Mouse (Mus musculus): ENCODE measurements at regions not wholly inside any gene's neighbourhood (a gene's known extent, or its start where the extent isn't known, plus 50 kb on each side); places are given as distances from the start of the nearest gene placed in this dataset.

DNA sequence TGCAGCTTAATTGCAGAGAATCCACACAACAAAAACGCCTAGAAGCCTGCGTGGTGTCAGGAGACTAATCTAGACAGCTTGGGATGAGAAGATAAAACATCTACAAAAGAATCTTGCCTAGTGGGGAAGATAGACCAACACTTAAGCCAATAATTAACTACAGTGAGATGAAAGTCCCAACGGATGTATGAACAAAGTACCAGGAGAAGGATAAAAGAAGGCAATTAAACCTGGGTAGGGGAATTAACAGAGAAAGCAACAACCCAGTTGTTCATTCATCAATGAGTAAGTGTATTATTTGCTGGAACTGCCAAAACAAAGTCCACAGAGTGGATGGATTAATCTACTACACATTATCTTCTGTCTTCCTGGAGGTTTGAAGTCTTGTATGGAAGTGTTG, 99.8 kb downstream of the Olfm4 start:
- no peak for DNase-seq (ENCODE audit: low spot score in 2 of 2)

DNA sequence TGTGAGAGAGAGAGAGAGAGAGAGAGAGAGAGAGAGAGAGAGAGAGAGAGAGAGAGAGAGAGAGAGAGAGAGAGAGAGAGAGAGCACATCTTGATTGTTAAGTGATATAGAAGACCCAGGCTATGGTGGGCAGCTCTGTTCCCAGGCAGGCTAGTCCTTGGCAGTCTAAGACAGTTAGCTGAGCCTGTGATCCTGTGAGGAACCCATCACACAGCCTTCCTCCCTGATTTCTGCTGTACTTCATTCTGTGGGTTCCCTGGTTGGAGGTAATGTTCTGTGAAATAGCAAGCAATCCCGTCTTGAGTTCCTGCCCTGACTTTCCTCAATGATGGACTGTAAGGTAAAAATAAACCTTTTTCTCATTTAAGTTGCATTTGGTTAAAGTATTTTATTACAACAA, 113.4 kb downstream of the Olfm4 start:
- no peak for DNase-seq (ENCODE audit: low spot score in 2 of 2)

DNA sequence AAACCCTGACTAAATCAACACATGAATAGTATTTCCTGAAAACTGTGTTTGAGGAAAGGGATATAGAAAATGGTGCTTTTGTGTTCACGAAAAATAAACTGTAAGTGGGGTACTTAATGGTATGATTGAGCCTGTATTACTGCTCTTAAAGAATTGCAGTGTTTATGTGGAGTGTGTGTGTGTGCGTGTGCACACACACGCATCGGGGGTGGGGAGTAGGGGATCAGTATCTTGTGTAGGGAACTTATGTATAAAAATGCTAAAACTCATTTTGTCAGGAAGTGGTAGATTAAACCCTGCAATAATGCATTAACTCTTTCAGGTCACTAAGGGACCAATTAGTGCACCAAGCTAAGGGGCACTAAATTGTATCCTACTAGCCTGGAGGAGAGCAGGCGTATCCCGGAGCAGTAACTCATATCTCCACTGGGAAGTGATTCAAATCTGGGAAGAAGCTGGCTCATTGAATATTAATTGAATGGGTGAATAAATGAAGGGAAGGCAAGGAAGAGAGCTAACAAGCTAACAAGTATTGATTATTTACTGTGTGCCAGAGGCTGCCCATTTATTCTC, 129.3 kb downstream of the Olfm4 start:
- DNase-seq (ENCODE audit: low spot score in 2 of 2): no peak

DNA sequence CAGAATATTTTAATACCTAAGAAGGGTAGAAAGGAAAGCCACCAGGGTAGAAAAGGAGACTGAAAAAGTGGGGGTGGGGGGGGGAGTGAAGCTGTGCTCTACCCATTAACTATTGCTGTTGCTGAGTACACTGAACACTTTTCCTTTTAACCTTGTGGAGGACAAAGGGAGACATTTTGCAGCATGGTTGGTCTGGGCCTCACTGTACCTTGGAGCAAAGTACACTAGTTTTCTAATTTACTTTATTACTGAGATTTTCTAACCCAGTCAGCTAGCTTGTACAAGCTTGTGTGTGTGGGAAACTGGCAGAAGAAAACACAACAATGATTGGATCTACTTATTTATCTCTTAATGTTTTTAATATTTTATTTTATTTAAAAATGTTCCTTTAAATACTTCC, 130.4 kb downstream of the Olfm4 start:
- DNase-seq (ENCODE audit: low spot score in 2 of 2): no peak

DNA sequence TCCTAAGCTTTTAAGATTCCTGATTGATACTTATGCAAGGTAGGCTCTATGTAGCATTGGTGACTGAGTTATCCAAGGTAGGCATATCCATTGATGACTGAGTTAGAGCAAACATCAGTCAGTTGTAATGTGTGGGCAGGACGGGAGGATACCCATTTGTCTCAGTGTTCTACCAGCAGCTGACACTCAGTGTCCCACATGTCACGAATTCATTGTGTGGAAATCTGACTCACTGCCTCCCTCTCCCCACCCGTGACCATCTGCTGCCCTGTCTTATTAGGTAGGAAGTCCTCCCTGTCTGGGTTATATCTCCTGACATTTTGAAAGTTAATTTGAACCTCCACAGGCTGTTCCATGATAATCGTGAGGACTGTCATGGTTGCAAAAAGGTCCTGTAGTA, 141.3 kb downstream of the Olfm4 start:
- no peak for DNase-seq (ENCODE audit: low spot score in 2 of 2)

DNA sequence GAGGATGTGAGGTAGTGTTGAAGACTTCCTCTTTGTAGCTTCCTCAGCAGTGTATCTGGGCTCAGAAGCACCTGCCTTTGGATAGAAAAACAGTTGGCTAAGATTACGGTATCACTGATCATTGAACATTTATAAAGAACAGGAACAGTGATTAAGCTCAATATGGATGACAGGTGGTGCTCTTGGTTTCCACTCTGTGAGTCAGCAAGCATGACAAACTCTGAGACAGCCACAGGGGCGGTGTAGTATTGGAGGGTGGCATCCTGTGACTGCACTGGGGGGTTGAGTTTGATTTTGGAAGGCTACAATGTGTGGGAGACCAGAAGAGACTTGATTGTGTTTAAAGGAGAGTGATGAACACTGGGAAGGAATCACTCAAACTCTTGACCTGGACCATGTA, 144.3 kb downstream of the Olfm4 start:
- DNase-seq (ENCODE audit: low spot score in 2 of 2): no peak

DNA sequence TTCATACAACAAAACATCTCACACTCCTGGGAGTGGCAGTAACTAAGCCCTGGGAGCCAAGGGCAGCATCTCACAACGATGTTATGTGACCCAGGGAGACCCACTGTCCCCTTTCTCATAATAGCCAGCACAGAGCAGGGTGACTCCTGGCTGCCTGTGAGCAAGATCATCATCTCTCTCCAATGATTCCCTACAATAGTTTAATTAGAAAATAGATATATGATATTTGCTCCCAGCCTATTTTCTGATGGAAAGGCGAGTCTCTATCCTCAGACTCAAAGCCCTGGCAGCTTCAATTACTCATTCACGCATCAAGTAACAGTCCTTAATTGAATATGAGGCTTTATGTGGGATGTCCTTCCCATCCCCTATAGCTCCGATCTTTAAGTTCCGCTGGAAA, 153.7 kb downstream of the Olfm4 start:
- no peak for DNase-seq (ENCODE audit: low spot score in 2 of 2)

DNA sequence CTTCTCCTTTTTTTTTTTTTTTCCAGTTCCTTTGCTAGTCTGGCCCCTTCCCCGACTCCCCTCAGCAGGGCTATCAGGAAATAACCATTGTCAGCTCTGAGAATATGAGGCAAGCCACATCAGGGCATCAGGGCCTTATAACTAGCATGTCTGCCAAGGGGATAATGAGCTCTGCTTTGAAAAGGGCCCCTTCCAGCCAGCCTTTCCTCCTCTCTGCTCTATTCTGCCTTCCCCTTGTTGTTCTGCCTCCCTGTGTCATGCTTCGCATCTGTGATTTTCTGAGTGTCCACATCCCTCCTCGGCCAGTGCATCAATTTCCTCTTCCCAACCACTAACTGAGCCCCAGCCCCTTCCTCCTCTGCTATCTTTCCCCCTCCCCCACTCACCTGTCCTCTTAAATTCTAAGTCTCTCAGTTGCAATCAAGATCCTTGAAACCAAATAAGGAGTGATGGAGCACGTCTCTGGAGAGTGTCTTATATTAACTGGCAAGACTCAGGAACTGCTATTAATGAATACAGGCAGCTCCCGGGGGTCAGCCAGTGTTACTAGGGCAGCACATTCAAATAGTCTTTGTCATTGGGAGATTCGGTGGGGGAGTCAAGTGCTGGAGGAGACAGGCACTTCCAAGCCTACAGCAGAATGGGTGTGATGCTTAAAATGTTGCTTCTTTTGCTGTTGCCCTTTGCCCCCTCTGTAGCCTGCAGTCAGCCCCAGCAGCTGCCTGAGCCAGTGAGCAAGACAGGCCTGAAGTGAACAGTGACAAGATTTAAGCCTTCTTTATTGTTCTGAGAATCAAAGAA, 155.3 kb downstream of the Olfm4 start:
- DNase-seq (ENCODE audit: low spot score in 2 of 2): no peak

DNA sequence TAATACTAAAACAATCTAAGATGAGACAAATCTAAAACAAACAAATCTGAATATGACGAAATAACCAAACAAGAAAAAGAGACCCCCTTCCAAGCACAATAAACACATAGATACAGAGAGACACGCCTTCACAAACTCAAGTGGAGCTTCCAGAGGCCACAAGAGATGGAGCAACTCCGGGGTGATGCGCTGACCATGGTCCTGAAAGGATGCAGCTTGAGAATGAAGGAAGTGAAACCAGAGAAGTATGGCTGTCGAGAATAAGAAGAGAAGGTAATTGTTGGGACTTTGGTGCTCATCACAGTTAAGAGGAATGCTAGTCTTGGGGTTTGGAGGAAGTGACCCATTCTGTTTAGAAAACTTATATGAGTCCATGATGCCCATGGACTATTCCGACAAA, 173.1 kb downstream of the Olfm4 start:
- DNase-seq (ENCODE audit: low spot score in 2 of 2): no peak

DNA sequence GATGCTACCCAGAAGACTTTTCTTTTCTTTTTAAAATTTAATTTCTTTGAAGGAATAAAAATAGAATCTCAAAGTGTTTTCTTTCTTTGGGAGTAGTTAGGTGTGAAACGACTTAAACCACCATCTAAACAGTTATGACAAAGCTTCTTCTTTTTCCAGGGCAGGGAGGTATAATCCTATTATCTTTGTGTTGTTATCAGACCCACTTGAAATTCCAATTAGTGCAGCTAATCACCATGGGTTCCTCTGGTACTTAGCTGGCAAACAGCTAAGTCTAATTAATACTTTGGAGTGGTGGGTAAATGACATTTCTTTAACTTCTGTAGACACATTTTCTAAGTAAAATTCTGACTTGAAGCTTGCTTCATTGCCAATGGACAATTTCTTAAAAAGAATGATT, 185.3 kb downstream of the Olfm4 start:
- DNase-seq (ENCODE audit: low spot score in 2 of 2): no peak

DNA sequence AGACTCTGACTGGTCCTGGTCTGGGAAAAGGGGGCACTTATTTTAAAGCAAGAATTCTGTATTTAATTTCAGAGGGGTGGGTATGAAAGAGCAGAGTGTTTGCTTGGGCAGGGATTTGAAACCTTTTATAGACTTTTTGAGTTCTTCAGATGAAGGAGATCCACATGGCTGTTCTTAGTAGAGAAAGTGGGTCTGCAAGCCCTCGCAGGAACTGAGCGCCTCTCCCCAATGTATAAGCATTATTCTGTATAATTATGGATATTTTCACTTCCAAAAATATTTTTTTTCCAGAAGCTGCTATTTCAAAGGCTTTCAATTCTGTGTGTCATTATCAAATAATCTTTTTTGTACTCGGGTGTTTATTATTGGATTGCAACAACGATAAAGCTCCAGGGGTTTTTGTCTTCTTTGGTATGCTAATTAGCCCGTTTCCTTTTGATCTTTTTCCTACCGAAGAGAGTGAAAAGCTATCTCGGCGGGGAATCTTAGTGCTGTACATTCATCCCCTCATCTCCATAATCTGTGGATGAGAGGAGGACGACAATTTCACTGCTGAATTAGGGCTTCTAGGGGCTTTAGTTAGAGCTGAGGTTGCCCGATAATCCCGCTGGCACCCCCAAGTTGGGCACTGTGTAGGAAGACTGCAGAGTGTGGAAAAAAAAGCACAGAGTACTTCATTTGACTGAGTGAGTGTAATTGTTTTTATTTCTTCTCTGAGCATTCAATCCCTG, 186.7 kb downstream of the Olfm4 start:
- no peak for DNase-seq (ENCODE audit: low spot score in 2 of 2)

DNA sequence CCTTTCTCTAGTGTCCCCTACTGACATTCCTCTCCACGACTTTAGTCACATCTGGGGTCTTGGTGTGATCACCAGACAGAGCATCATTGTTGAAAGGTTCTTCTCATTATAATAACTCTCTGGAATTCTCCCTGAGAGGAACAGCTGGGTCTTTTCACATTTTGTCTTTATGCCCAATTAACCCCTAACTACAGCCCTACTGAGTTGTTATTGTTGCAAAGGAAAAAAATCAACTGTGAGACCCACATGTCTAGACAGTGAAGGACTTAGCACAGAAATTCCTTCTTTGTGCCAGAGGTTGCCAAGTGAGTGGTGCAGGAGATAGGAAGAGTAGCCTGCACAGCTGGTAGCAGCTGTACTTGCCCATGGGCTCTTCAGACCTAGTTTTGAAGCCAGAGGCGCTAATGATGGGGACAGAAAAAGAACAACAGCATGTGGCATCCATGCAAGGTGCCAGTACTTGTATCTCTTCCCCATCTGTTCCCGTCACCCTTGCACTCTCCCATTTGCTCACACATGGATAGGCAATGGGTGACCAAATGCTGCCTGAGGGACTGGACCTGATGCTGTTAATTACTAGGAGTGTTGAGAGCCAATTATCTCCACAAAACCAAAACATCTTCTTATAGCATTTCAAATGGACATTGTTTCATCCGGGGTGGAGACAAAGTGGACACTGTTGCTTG, 189.1 kb downstream of the Olfm4 start:
- no peak for DNase-seq (ENCODE audit: low spot score in 2 of 2)

DNA sequence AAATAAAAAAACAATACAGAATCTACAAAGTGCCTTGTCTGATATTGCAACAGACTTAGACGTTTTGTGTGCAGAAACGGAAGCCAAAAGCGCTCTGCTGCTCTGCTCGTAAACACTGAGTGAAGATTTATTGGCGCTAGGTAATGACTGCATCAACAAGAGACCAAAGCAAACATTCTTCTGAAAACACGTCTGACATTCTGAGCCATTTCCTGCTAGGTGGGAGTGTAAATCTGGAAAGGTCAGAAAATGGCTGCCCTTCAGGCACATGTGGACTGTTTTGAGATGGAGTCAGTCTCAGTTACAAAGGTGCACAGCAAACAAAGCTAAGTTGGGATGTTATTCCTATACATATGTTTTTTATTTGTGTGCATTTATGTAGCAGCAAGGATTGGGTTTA, 192.6 kb downstream of the Olfm4 start:
- DNase-seq (ENCODE audit: low spot score in 2 of 2): no peak

DNA sequence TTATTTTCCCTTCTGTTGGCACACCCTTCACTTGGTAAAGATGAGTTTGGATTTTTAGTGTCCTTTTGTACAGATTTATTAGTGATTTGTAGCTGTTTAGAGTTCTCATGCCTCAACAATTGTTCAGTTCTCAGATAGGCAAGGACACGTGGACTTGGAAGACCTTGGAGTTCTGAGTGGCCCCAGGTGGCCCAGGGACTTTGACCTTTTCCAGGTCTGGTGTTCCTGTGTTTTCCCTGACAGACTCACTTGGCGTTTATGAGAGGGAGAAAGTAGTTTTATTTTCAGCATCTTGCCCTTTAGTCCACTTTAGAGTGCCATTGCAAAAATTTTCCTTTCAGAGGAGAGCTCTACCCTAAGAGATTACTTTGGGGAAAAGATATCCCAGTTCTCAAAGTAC, 211.2 kb downstream of the Olfm4 start:
- no peak for DNase-seq (ENCODE audit: low spot score in 2 of 2)

DNA sequence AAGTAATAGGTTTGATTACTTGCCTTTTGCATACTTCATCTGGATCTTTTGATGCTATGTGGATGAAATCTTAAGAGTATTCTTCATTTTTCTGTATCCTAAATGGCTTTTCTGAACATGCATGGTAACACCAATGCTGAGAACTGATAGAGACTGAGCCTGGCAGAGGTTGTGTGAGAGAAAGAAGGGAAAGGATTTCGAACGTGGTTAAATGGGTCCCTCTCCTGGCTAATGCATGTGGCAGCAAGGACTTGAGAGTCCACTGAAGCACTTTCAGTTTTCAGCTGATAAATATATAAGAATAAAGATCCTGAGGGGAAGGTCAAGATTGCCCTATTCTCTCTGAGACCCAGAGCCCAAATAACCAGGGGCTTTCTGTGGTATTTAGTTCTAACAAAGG, 229.0 kb downstream of the Olfm4 start:
- DNase-seq (ENCODE audit: low spot score in 2 of 2): peak; percentile 34 to 51

DNA sequence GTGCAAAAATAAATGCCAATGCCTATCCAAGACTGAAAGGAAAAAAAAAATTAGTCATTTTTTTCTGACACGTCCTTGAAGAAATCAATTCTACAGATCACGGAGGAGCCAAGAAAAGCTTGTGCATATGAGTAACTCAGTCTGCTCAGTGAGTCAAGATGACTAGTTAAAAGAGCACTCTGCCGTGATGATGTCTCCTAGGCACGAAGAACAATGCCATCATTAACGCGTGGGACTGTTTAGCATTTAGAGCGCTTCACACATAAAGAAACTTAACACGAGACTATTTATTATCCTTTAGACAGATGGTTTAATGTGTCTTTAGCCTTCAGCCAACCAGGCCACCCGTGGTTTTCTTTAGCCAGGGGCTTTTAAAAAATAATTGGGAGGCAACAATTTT, 229.8 kb downstream of the Olfm4 start:
- no peak for DNase-seq (ENCODE audit: low spot score in 2 of 2)

DNA sequence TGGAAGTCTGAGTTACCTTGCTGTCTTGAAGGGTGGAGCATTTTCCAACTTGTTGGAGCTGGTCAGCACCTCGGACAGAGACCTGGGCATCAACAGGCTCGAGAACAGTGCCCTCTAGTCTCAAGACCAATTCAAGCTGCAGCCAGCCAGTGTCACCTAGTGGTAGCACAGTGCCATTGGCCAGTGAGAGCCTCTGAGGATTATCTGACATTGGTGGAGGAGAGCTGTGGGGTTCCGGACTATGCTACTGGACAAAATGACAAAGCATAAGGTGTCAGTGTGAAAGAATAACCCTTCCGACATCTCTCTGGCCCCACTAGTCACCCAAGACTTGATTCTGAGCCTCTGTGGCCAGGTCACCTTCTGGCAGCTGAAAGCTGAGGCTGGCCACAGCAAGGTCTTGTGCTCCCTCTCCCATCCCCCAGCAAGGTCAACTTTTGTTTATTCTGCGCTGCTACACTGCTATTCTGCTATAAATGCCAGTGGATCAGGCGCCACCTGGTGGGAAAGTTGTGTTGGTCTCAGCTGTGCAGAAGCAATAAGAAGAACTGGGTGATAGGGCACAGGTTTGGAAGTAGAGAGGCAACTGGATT, 232.2 kb downstream of the Olfm4 start:
- peak; percentile 62 to 74 for DNase-seq (ENCODE audit: low spot score in 2 of 2)

DNA sequence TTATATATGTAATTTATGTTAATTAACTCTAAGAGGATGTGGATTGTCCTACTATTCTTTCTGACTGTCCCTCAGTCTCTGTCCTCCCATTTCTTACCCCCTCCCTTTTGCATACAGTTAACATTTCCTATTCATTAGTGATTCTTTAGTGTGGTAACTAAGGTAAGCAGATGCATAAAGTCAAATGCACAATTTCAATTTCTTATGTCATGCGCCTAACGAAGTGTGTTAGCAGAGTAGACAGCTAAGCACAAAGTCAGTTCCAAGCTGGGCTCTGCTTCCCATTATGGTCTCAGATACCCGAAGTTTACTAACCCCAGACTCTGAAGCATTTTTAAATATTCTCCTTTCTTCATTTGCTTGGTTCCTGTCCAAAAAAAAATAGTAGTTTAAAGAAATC, 248.2 kb downstream of the Olfm4 start:
- no peak for DNase-seq (ENCODE audit: low spot score in 2 of 2)

DNA sequence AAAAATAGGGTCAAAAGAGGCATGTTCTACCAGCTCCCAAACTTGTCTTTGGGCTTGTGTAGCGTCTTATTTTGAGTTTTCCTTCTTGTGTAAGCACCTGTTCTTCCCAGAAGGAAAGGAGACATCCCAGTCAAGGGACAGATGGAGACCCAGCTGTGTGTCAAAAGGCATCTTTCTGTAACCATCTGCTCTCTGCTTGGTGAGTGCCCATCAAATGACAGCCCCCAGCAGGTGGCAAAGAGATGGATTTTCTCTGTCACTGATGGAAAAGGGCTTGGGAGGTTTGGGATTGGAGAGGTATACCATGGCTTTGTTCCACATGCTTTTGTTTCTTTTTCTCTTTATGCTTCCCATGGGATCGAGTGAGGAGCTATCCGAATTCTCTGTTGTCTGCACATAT, 249.1 kb downstream of the Olfm4 start:
- DNase-seq (ENCODE audit: low spot score in 2 of 2): no peak

DNA sequence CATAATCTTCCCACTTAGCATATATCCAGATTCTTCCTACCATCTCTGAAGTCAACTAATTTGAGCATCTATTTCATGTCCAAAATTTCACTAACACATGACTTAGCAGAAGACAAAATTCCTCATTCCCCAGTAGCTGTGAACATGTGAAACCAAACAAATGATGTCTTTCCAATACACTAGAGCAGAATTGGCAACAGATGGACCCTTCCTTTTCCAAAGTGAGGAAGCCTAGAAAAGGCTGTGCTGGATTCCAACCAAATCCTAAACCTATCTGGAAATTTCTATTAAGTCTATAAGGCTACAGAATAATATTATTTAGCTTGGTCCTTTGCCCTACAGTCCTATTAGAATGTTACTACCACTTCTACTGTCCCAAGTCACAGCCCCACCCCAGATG, 253.3 kb downstream of the Olfm4 start:
- no peak for DNase-seq (ENCODE audit: low spot score in 2 of 2)

DNA sequence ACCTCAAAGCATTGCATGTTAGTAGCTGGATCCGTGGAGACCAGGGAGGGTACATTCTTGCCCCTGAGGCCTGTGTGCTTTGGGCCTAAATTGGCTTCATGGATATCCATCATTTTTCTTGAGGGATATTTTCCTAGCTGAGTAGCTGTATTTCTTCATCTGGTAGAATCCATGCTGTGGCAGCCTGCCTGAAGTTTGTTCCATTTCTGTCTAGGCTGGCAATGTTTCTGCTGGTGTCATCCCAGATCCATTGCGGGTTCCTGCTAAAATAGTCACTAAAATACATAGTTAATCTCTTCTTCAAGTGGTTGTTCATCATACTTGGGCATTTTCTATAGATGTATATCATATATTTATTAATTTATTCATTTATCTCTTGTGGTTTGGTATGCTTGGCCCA, 253.7 kb downstream of the Olfm4 start:
- peak in 1 of 2 experiments; percentile 38 for DNase-seq (ENCODE audit: low spot score in 2 of 2)
